Mouse (Mus musculus) lung, embryonic 14.5 days (tissue): ENCODE results near the gene Myo1e. TPM values are rescaled to one million over a fixed set of nuclear protein-coding genes. Genes with fewer than 3 reads are reported as not detected.

ENCODE experiments used
- ATAC-seq: fragments of 200-750 bp; cut with Nextera tagmentation; 2 replicates; pipeline ENCODE4 v1.8.0; 2017; ENCODE audit warnings: mild to moderate bottlenecking, moderate TSS enrichment, moderate library complexity; ENCODE audit not compliant: insufficient read depth
- DNase-seq: peaks from one replicate; pipeline ENCODE4 v3.0.0-alpha.2; 2015
- H3K27ac ChIP-seq: fragments of 300-500 bp; sonication (generic); 2 replicates; pipeline ENCODE4 v1.5.1; 2014; ENCODE audit warnings: low read depth, mild to moderate bottlenecking, moderate library complexity
- H3K27me3 ChIP-seq: fragments of 300-500 bp; sonication (generic); 2 replicates; pipeline ENCODE4 v1.6.1; 2014; ENCODE audit warnings: low read length, control low read depth; ENCODE audit not compliant: insufficient read depth
- H3K36me3 ChIP-seq: fragments of 300-500 bp; sonication (generic); 2 replicates; pipeline ENCODE4 v1.6.1; 2014; ENCODE audit warnings: control low read depth; ENCODE audit not compliant: insufficient read depth
- H3K4me1 ChIP-seq: fragments of 300-500 bp; sonication (generic); 2 replicates; pipeline ENCODE4 v1.6.1; 2014; ENCODE audit warnings: antibody characterized with exemption, control low read depth; ENCODE audit not compliant: insufficient read depth
- H3K4me2 ChIP-seq: fragments of 300-500 bp; sonication (generic); 2 replicates; pipeline ENCODE4 v1.6.1; 2014; ENCODE audit warnings: mild to moderate bottlenecking
- H3K4me3 ChIP-seq: fragments of 300-500 bp; sonication (generic); 2 replicates; pipeline ENCODE4 v1.5.1; 2014; ENCODE audit warnings: low read depth, low read length
- H3K9ac ChIP-seq: fragments of 300-500 bp; sonication (generic); 2 replicates; pipeline ENCODE4 v1.6.1; 2014
- H3K9me3 ChIP-seq: fragments of 300-500 bp; sonication (generic); 2 replicates; pipeline ENCODE4 v1.6.1; 2016; ENCODE audit warnings: low read depth, low read length, control low read depth
- CTCF ChIP-seq: IDR thresholded peaks from 2 replicates; pipeline ENCODE4 v1.5.1; 2016; ENCODE audit warnings: antibody characterized with exemption, low read depth
- WGBS: fragments of 180-500 bp; shearing (Covaris S2); extraction: QIAGEN DNeasy Blood & Tissue Kit; methylation state at CpG from one replicate; pipeline ENCODE4 v1.1.7; 2014; 5-methylcytosine and 5-hydroxymethylcytosine counted together
- polyA plus RNA-seq: library from polyadenylated mRNA; unstranded; fragments of >200 nt; fragmentation: Nextera tagmentation; extraction: Ambion mirVana; gene quantifications from 2 replicates; pipeline ENCODE4 v1.2.1, GENCODE M21; 2014

Gene Myo1e
- polyA plus RNA-seq, 1 experiment from 2014 or later = 31.4 TPM

DNA sequence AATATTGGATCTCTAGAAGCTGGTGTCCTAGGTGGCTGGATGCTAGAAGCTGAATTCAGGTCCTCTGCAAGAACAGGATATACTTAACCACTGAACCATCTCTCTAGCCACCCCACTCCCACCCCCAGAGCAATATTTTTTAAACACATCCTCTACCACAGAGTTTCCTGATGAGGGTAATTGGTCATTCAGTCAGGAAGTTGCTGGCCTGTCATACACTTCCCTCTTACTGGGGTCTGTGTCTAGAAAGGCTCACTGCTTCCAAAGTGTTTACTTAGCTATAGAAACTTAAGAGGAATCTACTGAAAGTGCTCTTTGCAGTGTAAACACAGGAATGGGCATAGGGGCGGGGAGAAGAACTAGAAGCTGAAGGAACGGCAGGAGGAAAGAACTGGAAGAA lies 30.4 kb downstream of the Myo1e start:
- ATAC-seq (peak; percentile 50; the same call in 1 of the 2 replicates), DNase-seq (peak; percentile 63)
- Histone ChIP-seq H3K27ac (peak overlapping the region; percentile 7; the same call in 1 of the 2 replicates), H3K4me1 (peaks cover 18% of the 10 kb centered on the region), H3K9ac (no peak overlapping the region), H3K4me3 (no peak overlapping the region), H3K36me3 (no peaks in the 10 kb centered on the region), H3K4me2 (no peak overlapping the region), H3K9me3 (no peaks in the 10 kb centered on the region), H3K27me3 (no peaks in the 10 kb centered on the region)
- WGBS = 11% methylated on average over 2 of the region's 2 CpGs
- no peak for TF ChIP-seq CTCF

DNA sequence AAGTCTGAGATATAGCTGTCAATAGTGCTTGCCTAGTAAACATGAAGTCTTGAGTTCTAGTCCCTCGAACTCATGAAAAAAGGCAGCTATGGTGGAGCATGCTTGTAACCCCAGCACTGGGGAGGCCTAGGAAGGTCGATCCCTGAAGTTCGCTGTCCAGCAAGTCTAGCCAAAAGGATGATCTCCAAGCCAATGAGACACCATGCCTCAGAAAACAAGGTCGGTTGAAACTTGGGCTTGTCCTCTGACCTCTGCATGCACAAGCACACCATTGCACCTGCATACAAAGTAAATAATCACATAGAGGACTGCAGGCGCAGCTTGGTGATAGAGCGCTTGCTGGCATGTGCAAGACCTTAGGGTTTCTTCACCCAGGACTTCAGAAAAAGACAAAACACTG lies 31.2 kb downstream of the Myo1e start:
- H3K27me3 ChIP-seq = no peaks in the 10 kb centered on the region
- H3K27ac ChIP-seq = no peak overlapping the region
- ATAC-seq = no peak
- no peak overlapping the region for H3K9ac ChIP-seq
- H3K9me3 ChIP-seq = no peaks in the 10 kb centered on the region
- H3K4me1 ChIP-seq = peaks cover 26% of the 10 kb centered on the region
- TF ChIP-seq CTCF = no peak
- WGBS = 78% methylated on average over 6 of the region's 6 CpGs
- H3K36me3 ChIP-seq = no peaks in the 10 kb centered on the region
- no peak for DNase-seq
- no peak overlapping the region for H3K4me3 ChIP-seq
- H3K4me2 ChIP-seq = no peak overlapping the region

- Histone ChIP-seq H3K4me1 (peaks cover 27% of the 10 kb centered on the region), H3K36me3 (no peaks in the 10 kb centered on the region), H3K4me2 (no peak overlapping the region), H3K27me3 (no peaks in the 10 kb centered on the region), H3K9ac (no peak overlapping the region), H3K4me3 (no peak overlapping the region), H3K9me3 (no peaks in the 10 kb centered on the region), H3K27ac (no peak overlapping the region)
- DNase-seq = no peak
- no peak for TF ChIP-seq CTCF
- 69% methylated on average over 3 of the region's 3 CpGs for WGBS
- ATAC-seq = no peak
These were observed 32.1 kb downstream of the Myo1e start for GRCm38 (mm10) chr9:70239229-70239628.

GRCm38 (mm10) chr9:70240703-70241410 lies 33.7 kb downstream of the Myo1e start:
- Histone ChIP-seq H3K9me3 (no peaks in the 10 kb centered on the region), H3K27me3 (no peaks in the 10 kb centered on the region), H3K4me2 (peak overlapping the region; percentile 21), H3K9ac (no peak overlapping the region), H3K27ac (peak overlapping the region; percentile 92), H3K36me3 (no peaks in the 10 kb centered on the region), H3K4me1 (peaks cover 27% of the 10 kb centered on the region), H3K4me3 (no peak overlapping the region)
- DNase-seq (peak; percentile 64), ATAC-seq (peak; percentile 13; the same call in 1 of the 2 replicates)
- no peak for TF ChIP-seq CTCF
- 35% methylated on average over 16 of the region's 16 CpGs for WGBS

DNA sequence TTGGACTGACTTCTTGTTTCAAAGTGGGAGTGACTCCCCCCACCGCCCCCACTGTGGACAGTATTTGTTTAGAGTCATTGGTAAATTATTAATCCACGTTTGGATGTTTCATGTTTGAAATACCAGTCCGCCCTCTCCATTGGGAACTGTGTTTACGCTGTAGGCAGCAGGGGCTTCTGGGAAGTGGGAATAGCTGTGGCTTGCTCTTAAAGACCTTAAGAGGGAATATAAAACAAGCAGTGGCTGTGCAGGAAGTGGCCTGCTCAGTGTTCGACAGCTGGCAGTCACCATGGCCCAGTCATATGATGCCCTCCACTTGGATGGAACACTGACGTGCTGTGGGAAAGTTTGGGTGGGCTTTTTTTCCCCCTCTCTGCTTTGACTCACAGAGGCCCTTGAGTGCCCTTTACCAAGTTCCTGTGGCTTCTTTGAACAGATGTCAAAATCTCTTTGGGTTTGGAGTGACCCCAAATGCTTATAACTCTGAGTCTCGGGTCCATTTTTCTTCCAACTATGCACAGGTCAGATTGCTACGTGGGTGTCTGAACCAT lies 34.3 kb downstream of the Myo1e start:
- peak overlapping the region; percentile 21 for H3K4me2 ChIP-seq
- no peaks in the 10 kb centered on the region for H3K9me3 ChIP-seq
- 18% methylated on average over 8 of the region's 8 CpGs for WGBS
- peak; percentile 73 for DNase-seq
- H3K36me3 ChIP-seq = no peaks in the 10 kb centered on the region
- no peak overlapping the region for H3K4me3 ChIP-seq
- no peak for TF ChIP-seq CTCF
- peak overlapping the region; percentile 92 for H3K27ac ChIP-seq
- H3K4me1 ChIP-seq = peaks cover 27% of the 10 kb centered on the region
- peak; percentile 75 for ATAC-seq
- no peaks in the 10 kb centered on the region for H3K27me3 ChIP-seq
- H3K9ac ChIP-seq = no peak overlapping the region

- 58% methylated on average over 4 of the region's 4 CpGs for WGBS
- peaks cover 27% of the 10 kb centered on the region for H3K4me1 ChIP-seq
- H3K27me3 ChIP-seq = no peaks in the 10 kb centered on the region
- ATAC-seq = 0 out of 2 replicates have a peak, but pooled peaks have one; percentile 9
- TF ChIP-seq CTCF = no peak
- no peaks in the 10 kb centered on the region for H3K36me3 ChIP-seq
- peak overlapping the region; percentile 21 for H3K4me2 ChIP-seq
- H3K4me3 ChIP-seq = no peak overlapping the region
- peak overlapping the region; percentile 92 for H3K27ac ChIP-seq
- no peak overlapping the region for H3K9ac ChIP-seq
- no peaks in the 10 kb centered on the region for H3K9me3 ChIP-seq
- DNase-seq = no peak
These were observed 35.1 kb downstream of the Myo1e start for GRCm38 (mm10) chr9:70242112-70242862.

GRCm38 (mm10) chr9:70243241-70243640 lies 36.1 kb downstream of the Myo1e start:
- Histone ChIP-seq H3K4me1 (peaks cover 27% of the 10 kb centered on the region), H3K9ac (no peak overlapping the region), H3K27ac (peak overlapping the region; percentile 19), H3K9me3 (no peaks in the 10 kb centered on the region), H3K27me3 (no peaks in the 10 kb centered on the region), H3K36me3 (no peaks in the 10 kb centered on the region), H3K4me2 (no peak overlapping the region), H3K4me3 (no peak overlapping the region)
- DNase-seq = peak; percentile 34
- ATAC-seq = no peak
- 43% methylated on average over 8 of the region's 8 CpGs for WGBS
- TF ChIP-seq CTCF = no peak
